Mouse (Mus musculus): ENCODE data around the gene Atl1.

DNA sequence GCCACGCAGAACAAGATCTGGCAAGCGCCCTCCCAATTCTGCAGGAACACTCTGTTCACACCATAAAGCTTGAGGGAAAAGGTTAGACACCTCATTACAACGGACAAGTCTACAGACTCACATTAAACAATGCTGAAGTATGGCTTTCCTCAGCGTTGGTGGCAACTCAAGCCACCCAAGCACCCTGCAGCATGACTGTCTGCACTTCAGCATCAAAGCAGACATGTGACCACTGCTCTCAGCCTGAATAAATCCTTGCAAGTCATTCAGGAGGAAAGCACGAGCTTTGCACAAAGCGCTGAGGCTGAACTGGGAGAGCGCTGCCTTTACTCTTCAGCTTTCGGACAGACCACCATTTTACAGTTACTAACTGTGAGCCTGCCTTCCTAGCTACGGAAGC, 40.1 kb upstream of the Atl1 start:
- no peak for TF ChIP-seq MAX (IDR thresholded peaks at IDR 0.05)
- TF ChIP-seq CTCF (IDR thresholded peaks at IDR 0.05; ENCODE audit: control insufficient read depth, insufficient read depth, insufficient read length) = no peak
- TF ChIP-seq USF1 (IDR thresholded peaks at IDR 0.05; ENCODE audit: low read depth) = no peak
